Mouse (Mus musculus) forebrain, embryonic 11.5 days (tissue): ENCODE data around the gene Hs6st3. TPM values are rescaled to one million over a fixed set of nuclear protein-coding genes. Genes with fewer than 3 reads are reported as not detected.

Experiments
- ATAC-seq: fragments of 200-750 bp; cut with Nextera tagmentation; replicated peaks from 2 replicates; pipeline ENCODE4 v1.8.0; 2017; ENCODE audit warnings: moderate TSS enrichment; ENCODE audit not compliant: low FRiP score
- DNase-seq: peaks from one replicate; pipeline ENCODE4 v3.0.0-alpha.2; 2017; ENCODE audit warnings: low spot score
- H3K27ac ChIP-seq: fragments of 300-500 bp; sonication (generic); 2 replicates; pipeline ENCODE4 v1.5.1; 2014; ENCODE audit warnings: low read depth, low read length
- H3K27me3 ChIP-seq: fragments of 300-500 bp; sonication (generic); 2 replicates; pipeline ENCODE4 v1.6.1; 2014; ENCODE audit warnings: mild to moderate bottlenecking, low read length, mixed read lengths; ENCODE audit not compliant: control insufficient read depth, insufficient read depth
- H3K36me3 ChIP-seq: fragments of 300-500 bp; sonication (generic); 2 replicates; pipeline ENCODE4 v1.6.1; 2014; ENCODE audit warnings: mild to moderate bottlenecking, low read length, moderate library complexity, mixed read lengths; ENCODE audit not compliant: control insufficient read depth, insufficient read depth
- H3K4me1 ChIP-seq: fragments of 300-500 bp; sonication (generic); replicated peaks from 2 replicates; pipeline ENCODE4 v1.6.1; 2014; ENCODE audit warnings: low read length, mixed read lengths; ENCODE audit not compliant: control insufficient read depth, insufficient read depth
- H3K4me2 ChIP-seq: fragments of 300-500 bp; sonication (generic); 2 replicates; pipeline ENCODE4 v1.6.1; 2014; ENCODE audit warnings: low read depth, mild to moderate bottlenecking, low read length, moderate library complexity, mixed read lengths; ENCODE audit not compliant: severe bottlenecking
- H3K4me3 ChIP-seq: fragments of 300-500 bp; sonication (generic); 2 replicates; pipeline ENCODE4 v1.5.1; 2014; ENCODE audit warnings: low read depth, low read length
- H3K9ac ChIP-seq: fragments of 300-500 bp; sonication (generic); 2 replicates; pipeline ENCODE4 v1.6.1; 2014; ENCODE audit warnings: low read length
- H3K9me3 ChIP-seq: fragments of 300-500 bp; sonication (generic); 2 replicates; pipeline ENCODE4 v1.6.1; 2016; ENCODE audit warnings: low read length, mixed read lengths; ENCODE audit not compliant: control insufficient read depth
- WGBS: fragments of 180-500 bp; shearing (Covaris S2); extraction: QIAGEN DNeasy Blood & Tissue Kit; methylation state at CpG from one replicate; pipeline ENCODE4 v1.1.7; 2014; 5-methylcytosine and 5-hydroxymethylcytosine counted together
- polyA plus RNA-seq: library from polyadenylated mRNA; unstranded; fragments of >200 nt; fragmentation: Nextera tagmentation; extraction: Ambion mirVana; gene quantifications from 2 replicates; pipeline ENCODE4 v1.2.1, GENCODE M21; 2014

Hs6st3 gene
- polyA plus RNA-seq, 1 experiment from 2014 or later = not detected

- no peaks in the 10 kb centered on the region for H3K27me3 ChIP-seq
- DNase-seq = no peak
These were observed 693.2 kb downstream of the Hs6st3 start for GRCm38 (mm10) chr14:119831165-119832011.

DNA sequence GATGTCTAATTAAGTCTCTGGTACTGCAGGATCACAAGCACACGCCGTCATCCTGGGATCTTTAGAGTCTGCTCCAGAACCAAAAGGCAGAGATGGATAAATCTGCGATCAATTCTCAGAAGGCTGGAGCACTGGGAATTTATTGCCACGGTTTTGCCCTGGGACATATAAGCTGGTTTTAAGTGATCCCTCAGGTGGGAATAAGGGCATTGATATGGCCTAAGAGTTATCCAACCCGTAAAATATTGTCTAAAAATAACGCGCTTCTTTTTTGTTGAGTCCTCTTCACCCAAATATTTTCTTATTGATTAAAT is 693.8 kb downstream of the Hs6st3 start:
- Histone ChIP-seq H3K9ac (no peak overlapping the region), H3K4me2 (no peak overlapping the region), H3K36me3 (no peaks in the 10 kb centered on the region), H3K9me3 (no peaks in the 10 kb centered on the region), H3K27ac (no peak overlapping the region), H3K4me3 (no peak overlapping the region), H3K4me1 (no peaks in the 10 kb centered on the region), H3K27me3 (no peaks in the 10 kb centered on the region)
- ATAC-seq (no peak), DNase-seq (no peak)
- WGBS = 79% methylated on average over 7 of the region's 7 CpGs

More at GRCm38 (mm10) chr14:119831165-119832011, 693.2 kb downstream of the Hs6st3 start:
- H3K4me1 ChIP-seq = no peaks in the 10 kb centered on the region
- no peak overlapping the region for H3K4me3 ChIP-seq
- H3K9ac ChIP-seq = no peak overlapping the region
- H3K36me3 ChIP-seq = no peaks in the 10 kb centered on the region
- 0 out of 2 replicates have a peak overlapping the region, but pooled peaks have one; percentile 21 for H3K4me2 ChIP-seq
- 51% methylated on average over 19 of the region's 19 CpGs for WGBS
- H3K27ac ChIP-seq = no peak overlapping the region
- H3K9me3 ChIP-seq = no peaks in the 10 kb centered on the region
- peak; percentile 73 for ATAC-seq

DNA sequence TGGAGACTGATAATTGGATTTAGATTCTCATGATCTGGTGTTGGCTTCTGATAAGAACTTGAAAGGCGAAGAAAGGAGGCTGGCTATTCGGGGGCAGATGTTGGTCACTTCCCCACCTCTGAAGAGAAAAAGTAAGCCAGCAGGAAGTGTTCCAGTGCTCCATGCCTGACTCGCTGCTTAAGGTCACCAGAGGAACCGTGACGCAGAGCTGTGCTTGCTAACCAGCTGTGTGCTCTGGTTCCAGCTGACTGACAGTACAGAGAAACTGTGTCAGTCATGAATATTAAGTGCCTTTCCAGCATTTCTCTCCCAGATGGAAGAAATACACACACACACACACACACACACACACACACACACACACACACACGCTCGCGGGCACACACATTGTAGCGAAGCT is 694.8 kb downstream of the Hs6st3 start:
- no peaks in the 10 kb centered on the region for H3K36me3 ChIP-seq
- no peaks in the 10 kb centered on the region for H3K9me3 ChIP-seq
- no peak overlapping the region for H3K9ac ChIP-seq
- WGBS = 51% methylated on average over 9 of the region's 9 CpGs
- ATAC-seq (no peak), DNase-seq (no peak)
- no peak overlapping the region for H3K27ac ChIP-seq
- no peaks in the 10 kb centered on the region for H3K27me3 ChIP-seq
- H3K4me1 ChIP-seq = no peaks in the 10 kb centered on the region
- no peak overlapping the region for H3K4me2 ChIP-seq
- no peak overlapping the region for H3K4me3 ChIP-seq

DNA sequence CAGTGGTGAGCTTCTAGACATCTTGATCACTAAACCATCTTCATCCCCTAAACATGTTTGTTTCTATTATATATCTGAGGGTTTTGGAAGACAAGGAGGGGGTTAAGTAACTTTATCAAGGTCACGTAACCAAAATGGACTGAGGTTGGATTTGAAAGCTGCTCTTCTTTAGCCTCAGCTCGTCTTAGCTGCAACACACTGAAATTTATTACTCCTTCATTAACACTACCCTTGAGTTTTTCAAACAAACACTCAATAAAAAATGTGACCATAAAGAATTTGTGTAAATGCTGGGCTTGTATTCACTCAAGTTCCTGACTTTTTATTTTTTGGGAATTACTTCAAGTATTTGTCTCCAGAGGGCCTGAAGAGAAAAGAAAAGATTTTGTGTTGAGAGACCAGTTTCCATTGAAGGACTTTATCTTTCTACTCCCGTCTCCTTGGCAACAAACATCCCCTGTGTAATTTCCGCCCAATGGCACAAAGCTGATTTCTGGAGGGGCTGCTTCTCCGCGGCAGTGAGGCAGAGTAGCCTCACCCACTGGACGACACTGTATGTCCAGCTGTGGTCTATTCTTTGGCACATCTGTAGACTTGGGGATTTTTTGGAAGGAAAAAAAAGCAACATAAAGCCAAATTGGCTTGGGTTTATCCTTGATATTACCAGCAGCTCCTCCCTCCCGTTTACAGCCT is 696.0 kb downstream of the Hs6st3 start:
- Histone ChIP-seq H3K9me3 (no peaks in the 10 kb centered on the region), H3K9ac (no peak overlapping the region), H3K27ac (no peak overlapping the region), H3K4me2 (no peak overlapping the region), H3K36me3 (no peaks in the 10 kb centered on the region), H3K4me3 (no peak overlapping the region), H3K27me3 (no peaks in the 10 kb centered on the region), H3K4me1 (no peaks in the 10 kb centered on the region)
- 52% methylated on average over 8 of the region's 8 CpGs for WGBS
- DNase-seq = no peak
- ATAC-seq = no peak

GRCm38 (mm10) chr14:119836051-119836450 is 697.9 kb downstream of the Hs6st3 start:
- no peak overlapping the region for H3K4me3 ChIP-seq
- H3K9ac ChIP-seq = no peak overlapping the region
- no peaks in the 10 kb centered on the region for H3K27me3 ChIP-seq
- 93% methylated on average over 3 of the region's 3 CpGs for WGBS
- ATAC-seq (no peak), DNase-seq (no peak)
- H3K9me3 ChIP-seq = no peaks in the 10 kb centered on the region
- H3K4me2 ChIP-seq = no peak overlapping the region
- no peaks in the 10 kb centered on the region for H3K36me3 ChIP-seq
- H3K4me1 ChIP-seq = no peaks in the 10 kb centered on the region
- no peak overlapping the region for H3K27ac ChIP-seq

DNA sequence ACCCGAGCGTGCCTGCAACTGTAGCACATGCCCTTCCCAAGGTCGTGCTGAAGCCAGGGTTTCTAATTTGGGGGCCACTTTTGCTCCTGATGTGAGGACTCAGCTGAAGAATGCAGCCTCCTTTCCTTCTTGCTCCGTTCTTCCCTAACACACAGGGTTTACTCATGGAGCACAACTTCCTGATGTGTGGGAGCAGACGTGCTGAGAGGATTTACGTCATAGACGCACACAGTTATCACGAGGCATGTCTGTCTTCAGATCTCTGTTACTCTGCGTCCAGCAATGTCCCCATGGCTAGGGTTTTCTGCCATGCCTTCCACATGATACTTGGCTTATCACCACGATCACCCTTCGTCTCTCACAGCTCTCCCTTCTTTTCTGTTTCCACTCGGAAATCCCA is 709.4 kb downstream of the Hs6st3 start:
- H3K4me3 ChIP-seq = no peak overlapping the region
- 82% methylated on average over 12 of the region's 12 CpGs for WGBS

GRCm38 (mm10) chr14:119848759-119849298 is 710.7 kb downstream of the Hs6st3 start:
- Histone ChIP-seq H3K9ac (no peak overlapping the region), H3K9me3 (no peaks in the 10 kb centered on the region), H3K4me1 (no peaks in the 10 kb centered on the region), H3K27me3 (no peaks in the 10 kb centered on the region), H3K4me2 (no peak overlapping the region), H3K36me3 (no peaks in the 10 kb centered on the region), H3K4me3 (no peak overlapping the region), H3K27ac (no peak overlapping the region)
- 76% methylated on average over 4 of the region's 4 CpGs for WGBS
- ATAC-seq (no peak), DNase-seq (no peak)

More for the DNA sequence above, 709.4 kb downstream of the Hs6st3 start:
- no peak overlapping the region for H3K27ac ChIP-seq
- H3K9me3 ChIP-seq = no peaks in the 10 kb centered on the region
- no peak overlapping the region for H3K4me2 ChIP-seq
- ATAC-seq (no peak), DNase-seq (no peak)
- H3K4me1 ChIP-seq = no peaks in the 10 kb centered on the region
- no peaks in the 10 kb centered on the region for H3K27me3 ChIP-seq
- no peaks in the 10 kb centered on the region for H3K36me3 ChIP-seq
- H3K9ac ChIP-seq = no peak overlapping the region

- Histone ChIP-seq H3K27me3 (no peaks in the 10 kb centered on the region), H3K9me3 (no peaks in the 10 kb centered on the region), H3K4me3 (no peak overlapping the region), H3K27ac (no peak overlapping the region), H3K36me3 (no peaks in the 10 kb centered on the region), H3K9ac (no peak overlapping the region), H3K4me2 (no peak overlapping the region), H3K4me1 (no peaks in the 10 kb centered on the region)
- WGBS = 92% methylated on average over 7 of the region's 7 CpGs
- no peak for DNase-seq
- ATAC-seq = no peak
These were observed 711.2 kb downstream of the Hs6st3 start for GRCm38 (mm10) chr14:119849338-119849737.
